Mouse (Mus musculus) forebrain, postnatal 0 days (tissue): ENCODE data around the gene Olfr558. TPM values are rescaled to one million over a fixed set of nuclear protein-coding genes. Genes with fewer than 3 reads are reported as not detected.

ENCODE experiments used
- ATAC-seq: fragments of 200-750 bp; cut with Nextera tagmentation; 2 replicates; pipeline ENCODE4 v1.8.0; 2017; ENCODE audit warnings: mild to moderate bottlenecking, moderate library complexity
- DNase-seq: peaks from one replicate; pipeline ENCODE4 v3.0.0-alpha.2; 2015
- H3K27ac ChIP-seq: fragments of 300-500 bp; sonication (generic); 2 replicates; pipeline ENCODE4 v1.5.1; 2014; ENCODE audit warnings: low read depth, mild to moderate bottlenecking, antibody characterized with exemption, low read length, moderate library complexity, mixed read lengths
- H3K27me3 ChIP-seq: fragments of 300-500 bp; sonication (generic); 2 replicates; pipeline ENCODE4 v1.6.1; 2014; ENCODE audit warnings: mild to moderate bottlenecking, low read length, mixed read lengths; ENCODE audit not compliant: insufficient read depth
- H3K36me3 ChIP-seq: fragments of 300-500 bp; sonication (generic); 2 replicates; pipeline ENCODE4 v1.6.1; 2014; ENCODE audit warnings: mild to moderate bottlenecking, moderate library complexity; ENCODE audit not compliant: insufficient read depth
- H3K4me1 ChIP-seq: fragments of 300-500 bp; sonication (generic); 2 replicates; pipeline ENCODE4 v1.6.1; 2014; ENCODE audit warnings: antibody characterized with exemption; ENCODE audit not compliant: insufficient read depth
- H3K4me2 ChIP-seq: fragments of 300-500 bp; sonication (generic); 2 replicates; pipeline ENCODE4 v1.6.1; 2014; ENCODE audit warnings: low read depth, mild to moderate bottlenecking, moderate library complexity
- H3K4me3 ChIP-seq: fragments of 300-500 bp; sonication (generic); 2 replicates; pipeline ENCODE4 v1.5.1; 2014; ENCODE audit warnings: low read depth, low read length, mixed read lengths
- H3K9ac ChIP-seq: fragments of 300-500 bp; sonication (generic); 2 replicates; pipeline ENCODE4 v1.6.1; 2014; ENCODE audit warnings: mild to moderate bottlenecking
- H3K9me3 ChIP-seq: fragments of 300-500 bp; sonication (generic); 2 replicates; pipeline ENCODE4 v1.6.1; 2016; ENCODE audit warnings: low read length
- CTCF ChIP-seq: sonication (generic); IDR thresholded peaks from 2 replicates; pipeline ENCODE4 v1.5.1; 2016; ENCODE audit warnings: antibody characterized with exemption, control low read depth, low read depth
- WGBS: fragments of 180-500 bp; shearing (Covaris S2); extraction: QIAGEN DNeasy Blood & Tissue Kit; methylation state at CpG from one replicate; pipeline ENCODE4 v1.1.7; 2014; 5-methylcytosine and 5-hydroxymethylcytosine counted together
- polyA plus RNA-seq: library from polyadenylated mRNA; unstranded; fragments of >200 nt; fragmentation: Nextera tagmentation; extraction: Ambion mirVana; gene quantifications from 2 replicates; pipeline ENCODE4 v1.2.1, GENCODE M21; 2015
- total RNA-seq: library from RNA; depleted of rRNA; stranded (reverse); fragments of >200 nt; gene quantifications from 2 replicates; pipeline ENCODE4 v1.2.3, GENCODE M21; 2014; rRNA removed

The Olfr558 gene
- not detected in 2 replicates for total RNA-seq
- 0.04 TPM in 1 of 2 replicates, not detected in the other for polyA plus RNA-seq

GRCm38 (mm10) chr7:102701915-102702314, at the start of gene Olfr558:
Gene Olfr558 (plus strand): TSS chr7:102702215.
- TF ChIP-seq CTCF, result no peak
- Histone ChIP-seq H3K27me3 (no peaks in the 10 kb centered on the region), H3K9ac (no peak within 1 kb of the TSS), H3K4me2 (no peak within 1 kb of the TSS), H3K9me3 (no peaks in the 10 kb centered on the region), H3K36me3 (no peaks in the 10 kb centered on the region), H3K4me3 (no peak within 1 kb of the TSS), H3K4me1 (no peaks in the 10 kb centered on the region), H3K27ac (no peak within 1 kb of the TSS)
- DNase-seq (no peak), ATAC-seq (no peak)

- no peak within 1 kb of the TSS for H3K27ac ChIP-seq
- 71% methylated on average over 1 of the region's 1 CpGs for WGBS
- H3K9me3 ChIP-seq, result no peaks in the 10 kb centered on the region
- no peak within 1 kb of the TSS for H3K4me2 ChIP-seq
- ATAC-seq, result no peak
- no peak within 1 kb of the TSS for H3K4me3 ChIP-seq
- no peak for DNase-seq
- H3K36me3 ChIP-seq, result no peaks in the 10 kb centered on the region
- H3K9ac ChIP-seq, result no peak within 1 kb of the TSS
- no peaks in the 10 kb centered on the region for H3K4me1 ChIP-seq
- H3K27me3 ChIP-seq, result no peaks in the 10 kb centered on the region
- no peak for TF ChIP-seq CTCF
Observed at GRCm38 (mm10) chr7:102658523-102658922, 43.5 kb upstream of the Olfr558 start, which contains the start of gene Olfr555. Gene Olfr555 (plus strand): TSS chr7:102658823.

- no peaks in the 10 kb centered on the region for H3K27me3 ChIP-seq
- H3K9me3 ChIP-seq, result no peaks in the 10 kb centered on the region
- no peak within 1 kb of the TSS for H3K27ac ChIP-seq
- H3K4me3 ChIP-seq, result no peak within 1 kb of the TSS
- H3K9ac ChIP-seq, result no peak within 1 kb of the TSS
- H3K36me3 ChIP-seq, result no peaks in the 10 kb centered on the region
- H3K4me1 ChIP-seq, result no peaks in the 10 kb centered on the region
- 48% methylated on average over 3 of the region's 3 CpGs for WGBS
- no peak for TF ChIP-seq CTCF
- no peak within 1 kb of the TSS for H3K4me2 ChIP-seq
- no peak for DNase-seq
- ATAC-seq, result no peak
Observed at GRCm38 (mm10) chr7:102664599-102664998, 37.4 kb upstream of the Olfr558 start, which contains the start of gene Olfr556. Gene Olfr556 (plus strand): TSS chr7:102664899.

GRCm38 (mm10) chr7:102665378-102665777, 36.6 kb upstream of the Olfr558 start:
- H3K27me3 ChIP-seq, result no peaks in the 10 kb centered on the region
- WGBS, result 27% methylated on average over 2 of the region's 2 CpGs
- no peak overlapping the region for H3K4me3 ChIP-seq
- no peak overlapping the region for H3K9ac ChIP-seq
- TF ChIP-seq CTCF, result peak; percentile 69
- H3K27ac ChIP-seq, result no peak overlapping the region
- no peaks in the 10 kb centered on the region for H3K4me1 ChIP-seq
- ATAC-seq (no peak), DNase-seq (peak; percentile 61)
- H3K4me2 ChIP-seq, result no peak overlapping the region
- no peaks in the 10 kb centered on the region for H3K9me3 ChIP-seq
- H3K36me3 ChIP-seq, result no peaks in the 10 kb centered on the region

- no peaks in the 10 kb centered on the region for H3K36me3 ChIP-seq
- H3K9me3 ChIP-seq, result no peaks in the 10 kb centered on the region
- WGBS, result 81% methylated on average over 2 of the region's 2 CpGs
- ATAC-seq (no peak), DNase-seq (no peak)
- no peak overlapping the region for H3K4me2 ChIP-seq
- H3K9ac ChIP-seq, result no peak overlapping the region
- no peaks in the 10 kb centered on the region for H3K27me3 ChIP-seq
- no peak overlapping the region for H3K4me3 ChIP-seq
- no peak overlapping the region for H3K27ac ChIP-seq
- no peak for TF ChIP-seq CTCF
- no peaks in the 10 kb centered on the region for H3K4me1 ChIP-seq
Observed at GRCm38 (mm10) chr7:102676225-102676624, 25.8 kb upstream of the Olfr558 start.

- ATAC-seq (no peak), DNase-seq (no peak)
- H3K27ac ChIP-seq, result no peak overlapping the region
- H3K36me3 ChIP-seq, result no peaks in the 10 kb centered on the region
- TF ChIP-seq CTCF, result no peak
- H3K4me1 ChIP-seq, result no peaks in the 10 kb centered on the region; the same call in 1 of the 2 replicates
- H3K4me2 ChIP-seq, result no peak overlapping the region
- H3K9ac ChIP-seq, result no peak overlapping the region
- no peaks in the 10 kb centered on the region for H3K27me3 ChIP-seq
- H3K4me3 ChIP-seq, result no peak overlapping the region
- H3K9me3 ChIP-seq, result no peaks in the 10 kb centered on the region
- 91% methylated on average over 1 of the region's 1 CpGs for WGBS
Observed at GRCm38 (mm10) chr7:102681916-102682315, 20.1 kb upstream of the Olfr558 start.

- Histone ChIP-seq H3K4me3 (peak within 1 kb of the TSS; percentile 60), H3K9ac (peak within 1 kb of the TSS; percentile 56), H3K4me1 (no peaks in the 10 kb centered on the region; the same call in 1 of the 2 replicates), H3K27me3 (no peaks in the 10 kb centered on the region), H3K36me3 (no peaks in the 10 kb centered on the region), H3K27ac (0 out of 2 replicates have a peak within 1 kb of the TSS, but pooled peaks have one; percentile 50), H3K4me2 (peak within 1 kb of the TSS; percentile 79), H3K9me3 (no peaks in the 10 kb centered on the region)
- 1% methylated on average over 40 of the region's 40 CpGs for WGBS
- DNase-seq (peak; percentile 90), ATAC-seq (peak; percentile 100)
- no peak for TF ChIP-seq CTCF
Observed at GRCm38 (mm10) chr7:102686944-102687501, 15.0 kb upstream of the Olfr558 start, which contains the start of gene Trim68. Gene Trim68 (minus strand): TSS chr7:102687327.
